ENCODE assay signal across 15 mouse cellular contexts in the genomic region with DNA sequence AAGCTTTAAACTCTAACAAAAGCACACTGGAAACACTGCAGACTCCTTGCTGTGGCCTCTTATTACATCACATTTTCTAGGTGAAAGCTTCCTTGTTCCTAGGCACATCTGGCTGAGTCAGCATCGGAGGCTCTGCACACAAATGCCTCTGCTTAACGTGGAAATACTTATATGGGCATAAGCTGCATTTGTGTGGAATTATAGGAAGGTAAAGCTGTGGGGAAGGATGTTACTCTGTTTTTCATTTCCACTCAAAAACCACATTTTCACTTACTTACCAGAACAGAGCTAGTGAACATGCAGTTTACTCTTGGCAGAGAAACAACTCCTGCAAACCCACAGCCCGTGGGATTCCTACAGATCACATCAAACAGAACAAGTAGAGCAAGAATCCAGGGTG.
DNase-seq lines count a peak whose midpoint lies in the region; ATAC-seq and TF ChIP-seq lines count a peak whose summit lies in the region.
"Had no signal": no experiment of that assay in that cellular context is flagged by ENCODE, and none has a peak within 500 bp of the region (broad histone marks: within the 10 kb centered on the region; RNA-seq: fewer than 3 reads in every experiment).

No protein-coding gene starts in this region.

- no peaks in the 10 kb centered on the region for H3K27me3 ChIP-seq in liver, adult 2 months (ENCODE audit: control insufficient read depth, insufficient read depth, low read length)
- no peaks in the 10 kb centered on the region for H3K27me3 ChIP-seq in liver, postnatal 0 days (ENCODE audit: insufficient read depth, low read length)
- H3K27me3 ChIP-seq in Patski: no peaks in the 10 kb centered on the region
- H3K27me3 ChIP-seq in embryonic facial prominence, embryonic 10.5 days (replicated peaks; ENCODE audit: low read depth, poor library complexity, severe bottlenecking): no peaks in the 10 kb centered on the region
- H3K27me3 ChIP-seq in limb, embryonic 12.5 days: no peaks in the 10 kb centered on the region

- H3K9me3 ChIP-seq in liver, postnatal 0 days (ENCODE audit: low read length): no peaks in the 10 kb centered on the region
- H3K9me3 ChIP-seq in embryonic facial prominence, embryonic 10.5 days: no peaks in the 10 kb centered on the region
- no peaks in the 10 kb centered on the region for H3K9me3 ChIP-seq in limb, embryonic 12.5 days
- H3K9me3 ChIP-seq: G1E; heart, embryonic 10.5 days had no signal

- no peak overlapping the region for H3K27ac ChIP-seq in liver, adult 2 months (replicated peaks; ENCODE audit: insufficient read depth, low read depth, low read length)
- no peak overlapping the region for H3K27ac ChIP-seq in liver, postnatal 0 days (ENCODE audit: low read depth)
- H3K27ac ChIP-seq in embryonic facial prominence, embryonic 10.5 days (replicated peaks): peak overlapping the region; percentile 44; the same call in 1 of the 2 replicates
- H3K27ac ChIP-seq in limb, embryonic 12.5 days: peak overlapping the region; percentile 72
- H3K27ac ChIP-seq: heart, embryonic 10.5 days; macrophage had no signal

- H3K9ac ChIP-seq in liver, adult 2 months (ENCODE audit: low read depth, low read length): no peak overlapping the region
- no peak overlapping the region for H3K9ac ChIP-seq in liver, postnatal 0 days (replicated peaks)
- no peak overlapping the region for H3K9ac ChIP-seq in limb, embryonic 12.5 days (replicated peaks)

- no peaks in the 10 kb centered on the region for H3K36me3 ChIP-seq in liver, adult 2 months (ENCODE audit: control insufficient read depth, insufficient read depth, low read length)
- H3K36me3 ChIP-seq in liver, postnatal 0 days (replicated peaks; ENCODE audit: insufficient read depth, low read length): no peaks in the 10 kb centered on the region
- H3K36me3 ChIP-seq in embryonic facial prominence, embryonic 10.5 days (replicated peaks): no peaks in the 10 kb centered on the region
- H3K36me3 ChIP-seq in limb, embryonic 12.5 days: no peaks in the 10 kb centered on the region
- H3K36me3 ChIP-seq: G1E; heart, embryonic 10.5 days had no signal

- CTCF ChIA-PET in Patski (lab: Charles Lee): interaction anchor here (0.9 to 1.7 kb wide), 3 partner anchors 9 to 18 kb away, joined by 3 to 6 read pairs (median 3); no protein-coding TSS in a partner anchor

- no peak for ATAC-seq in liver, postnatal 0 days
- ATAC-seq in Patski: peak; percentile 87
- ATAC-seq in limb, embryonic 12.5 days (ENCODE audit: insufficient number of reproducible peaks, insufficient read depth, low FRiP score, low TSS enrichment, low read depth): peak; percentile 83; the same call in 1 of the 2 replicates
- ATAC-seq: forebrain, embryonic 16.5 days; inflammation-experienced regulatory T-cells, adult 6 months had no signal

- in situ Hi-C loops in Patski (cut with MboI; ENCODE audit: low pct_unique_long_range_greater_than_20kb): loop anchor here (10.0 kb wide), 1 partner anchor 604 kb away; no protein-coding TSS in a partner anchor

- no peaks in the 10 kb centered on the region for H3K4me1 ChIP-seq in liver, adult 2 months (ENCODE audit: control insufficient read depth, insufficient read depth, low read length)
- H3K4me1 ChIP-seq in liver, postnatal 0 days (ENCODE audit: insufficient read depth): no peaks in the 10 kb centered on the region
- H3K4me1 ChIP-seq in embryonic facial prominence, embryonic 10.5 days: peaks cover 14% of the 10 kb centered on the region
- H3K4me1 ChIP-seq in limb, embryonic 12.5 days (replicated peaks): peaks cover 19% of the 10 kb centered on the region; the same call in 1 of the 2 replicates
- H3K4me1 ChIP-seq: heart, embryonic 10.5 days had no signal

- DNase-seq in liver, adult 2 months (ENCODE audit: extremely low read depth, low read depth, low spot score): peak; percentile 1
- DNase-seq in liver, postnatal 0 days: no peak
- no peak for DNase-seq in Patski (ENCODE audit: low read depth, low spot score)
- peak; percentile 23 for DNase-seq in embryonic facial prominence, embryonic 10.5 days (ENCODE audit: low spot score)
- DNase-seq in thymus, postnatal 0 days (ENCODE audit: low spot score): no peak
- no peak for DNase-seq in left cerebral cortex, adult 18-20 months (ENCODE audit: low spot score in 2 of 2)
- DNase-seq in spleen, adult 12 weeks (ENCODE audit: low spot score): no peak
- DNase-seq: adrenal gland, postnatal 25 days; cerebellum, adult 9-11 months had no signal

- no peak for TF ChIP-seq POLR2A in liver, adult 2 months (IDR thresholded peaks at IDR 0.05; ENCODE audit: extremely low read depth, insufficient read depth, low read length)

- 37% methylated on average over 3 of the region's 3 CpGs for WGBS in liver, adult 2 months
- WGBS in liver, postnatal 0 days (ENCODE audit: insufficient replicate concordance): 32% methylated on average over 3 of the region's 3 CpGs
- 30% methylated on average over 3 of the region's 3 CpGs for WGBS in embryonic facial prominence, embryonic 10.5 days
- 12% methylated on average over 3 of the region's 3 CpGs for WGBS in limb, embryonic 12.5 days

- TF ChIP-seq EP300 in liver, postnatal 0 days (IDR thresholded peaks at IDR 0.05; ENCODE audit: low read depth): no peak

- no peak overlapping the region for H3K4me2 ChIP-seq in liver, postnatal 0 days (ENCODE audit: low read depth, low read length)
- H3K4me2 ChIP-seq in limb, embryonic 12.5 days: peak overlapping the region; percentile 17

- no peak overlapping the region for H3K4me3 ChIP-seq in liver, adult 2 months (ENCODE audit: insufficient read depth, low read depth, low read length)
- H3K4me3 ChIP-seq in liver, postnatal 0 days (ENCODE audit: low read depth, low read length): no peak overlapping the region
- no peak overlapping the region for H3K4me3 ChIP-seq in embryonic facial prominence, embryonic 10.5 days
- no peak overlapping the region for H3K4me3 ChIP-seq in limb, embryonic 12.5 days (replicated peaks)
- H3K4me3 ChIP-seq: heart, embryonic 10.5 days had no signal

- no peaks in the 10 kb centered on the region for H3K79me2 ChIP-seq in liver, adult 2 months (ENCODE audit: control insufficient read depth, insufficient read depth, low read length)

- POLR2A ChIA-PET in Patski (lab: Charles Lee): interaction anchor here (0.6 kb wide), 2 partner anchors 223 to 416 kb away, joined by 3 read pairs; no protein-coding TSS in a partner anchor

- TF ChIP-seq CTCF in liver, adult 2 months (IDR thresholded peaks at IDR 0.05; ENCODE audit: low read depth, low read length): no peak
- TF ChIP-seq CTCF in liver, postnatal 0 days (IDR thresholded peaks at IDR 0.05; ENCODE audit: low read depth): no peak
- TF ChIP-seq CTCF in Patski (IDR thresholded peaks at IDR 0.05): no peak

Comparison
In these comparisons a context has a peak if more than half of its experiments do, and no peak if none do; other contexts are left out.
1. DNase-seq: peak in liver, adult 2 months (single experiment) and embryonic facial prominence, embryonic 10.5 days (single experiment); none in liver, postnatal 0 days (single experiment), Patski (single experiment), thymus, postnatal 0 days (single experiment), left cerebral cortex, adult 18-20 months (0 of 2) and spleen, adult 12 weeks (single experiment).
2. H3K27ac ChIP-seq: peak in embryonic facial prominence, embryonic 10.5 days (single experiment) and limb, embryonic 12.5 days (single experiment); none in liver, adult 2 months (single experiment) and liver, postnatal 0 days (single experiment).